Mouse (Mus musculus) forebrain, postnatal 0 days (tissue): ENCODE measurements around the gene Fam170b. TPM values are rescaled to one million over a fixed set of nuclear protein-coding genes. Genes with fewer than 3 reads are reported as not detected.
A peak's percentile ranks its signal among the peaks of the same experiment; 100 is the strongest.

ENCODE experiments used
- ATAC-seq: fragments of 200-750 bp; cut with Nextera tagmentation; 2 replicates; pipeline ENCODE4 v1.8.0; 2017; ENCODE audit warnings: mild to moderate bottlenecking, moderate library complexity
- DNase-seq: peaks from one replicate; pipeline ENCODE4 v3.0.0-alpha.2; 2015
- H3K27ac ChIP-seq: fragments of 300-500 bp; sonication (generic); 2 replicates; pipeline ENCODE4 v1.5.1; 2014; ENCODE audit warnings: low read depth, mild to moderate bottlenecking, antibody characterized with exemption, low read length, moderate library complexity, mixed read lengths
- H3K27me3 ChIP-seq: fragments of 300-500 bp; sonication (generic); 2 replicates; pipeline ENCODE4 v1.6.1; 2014; ENCODE audit warnings: mild to moderate bottlenecking, low read length, mixed read lengths; ENCODE audit not compliant: insufficient read depth
- H3K36me3 ChIP-seq: fragments of 300-500 bp; sonication (generic); 2 replicates; pipeline ENCODE4 v1.6.1; 2014; ENCODE audit warnings: mild to moderate bottlenecking, moderate library complexity; ENCODE audit not compliant: insufficient read depth
- H3K4me1 ChIP-seq: fragments of 300-500 bp; sonication (generic); 2 replicates; pipeline ENCODE4 v1.6.1; 2014; ENCODE audit warnings: antibody characterized with exemption; ENCODE audit not compliant: insufficient read depth
- H3K4me2 ChIP-seq: fragments of 300-500 bp; sonication (generic); 2 replicates; pipeline ENCODE4 v1.6.1; 2014; ENCODE audit warnings: low read depth, mild to moderate bottlenecking, moderate library complexity
- H3K4me3 ChIP-seq: fragments of 300-500 bp; sonication (generic); 2 replicates; pipeline ENCODE4 v1.5.1; 2014; ENCODE audit warnings: low read depth, low read length, mixed read lengths
- H3K9ac ChIP-seq: fragments of 300-500 bp; sonication (generic); 2 replicates; pipeline ENCODE4 v1.6.1; 2014; ENCODE audit warnings: mild to moderate bottlenecking
- H3K9me3 ChIP-seq: fragments of 300-500 bp; sonication (generic); 2 replicates; pipeline ENCODE4 v1.6.1; 2016; ENCODE audit warnings: low read length
- CTCF ChIP-seq: sonication (generic); IDR thresholded peaks from 2 replicates; pipeline ENCODE4 v1.5.1; 2016; ENCODE audit warnings: antibody characterized with exemption, control low read depth, low read depth
- WGBS: fragments of 180-500 bp; shearing (Covaris S2); extraction: QIAGEN DNeasy Blood & Tissue Kit; methylation state at CpG from one replicate; pipeline ENCODE4 v1.1.7; 2014; 5-methylcytosine and 5-hydroxymethylcytosine counted together
- polyA plus RNA-seq: library from polyadenylated mRNA; unstranded; fragments of >200 nt; fragmentation: Nextera tagmentation; extraction: Ambion mirVana; gene quantifications from 2 replicates; pipeline ENCODE4 v1.2.1, GENCODE M21; 2015
- total RNA-seq: library from RNA; depleted of rRNA; stranded (reverse); fragments of >200 nt; gene quantifications from 2 replicates; pipeline ENCODE4 v1.2.3, GENCODE M21; 2014

Gene Fam170b
- total and polyA plus RNA-seq, 2 experiments from 2014 or later = not detected

DNA sequence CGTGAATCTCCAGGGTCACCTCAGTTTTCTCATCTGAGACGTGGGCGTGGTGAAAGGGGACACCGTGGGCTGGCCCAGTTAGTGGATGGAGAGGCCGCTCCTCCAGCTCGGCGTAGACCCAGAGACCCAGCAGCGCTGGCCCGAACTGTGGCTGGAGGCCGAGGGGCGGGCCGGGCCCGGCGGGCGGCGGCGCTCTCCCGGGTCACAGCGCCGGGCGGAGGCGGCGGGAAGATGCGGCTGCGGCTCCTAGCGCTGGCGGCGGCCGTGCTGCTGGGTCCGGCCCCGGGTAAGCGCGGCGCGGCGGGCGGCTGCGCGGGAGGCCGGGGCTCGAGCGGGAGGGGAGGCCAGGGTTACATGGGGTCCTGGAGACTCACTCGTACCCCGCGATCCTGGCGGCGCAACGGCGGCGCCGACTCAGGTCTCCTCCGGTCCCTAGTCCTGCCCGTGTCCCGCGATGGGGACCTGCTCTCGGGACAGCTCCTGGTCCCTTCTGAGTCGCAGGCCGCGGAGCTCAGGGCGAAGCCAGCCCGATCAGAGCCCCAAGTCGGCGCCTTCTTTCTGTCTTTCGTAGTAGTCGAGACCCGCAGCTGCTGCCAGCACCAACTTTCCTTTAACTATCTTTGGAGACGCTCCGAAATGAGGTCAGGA, 23.0 kb downstream of the Fam170b start, which contains the start of gene Vstm4:
Gene Vstm4 (plus strand): TSS at position 76 of the 648 bp plus-strand sequence.
- Histone ChIP-seq H3K4me3 (peak within 1 kb of the TSS; percentile 41), H3K36me3 (no peaks in the 10 kb centered on the region), H3K27ac (no peak within 1 kb of the TSS), H3K27me3 (no peaks in the 10 kb centered on the region), H3K4me2 (peak within 1 kb of the TSS; percentile 88), H3K4me1 (no peaks in the 10 kb centered on the region), H3K9ac (peak within 1 kb of the TSS; percentile 50), H3K9me3 (no peaks in the 10 kb centered on the region)
- no peak for TF ChIP-seq CTCF
- peak; percentile 86 for ATAC-seq
- DNase-seq = peak; percentile 32
- 2% methylated on average over 53 of the region's 68 CpGs for WGBS

DNA sequence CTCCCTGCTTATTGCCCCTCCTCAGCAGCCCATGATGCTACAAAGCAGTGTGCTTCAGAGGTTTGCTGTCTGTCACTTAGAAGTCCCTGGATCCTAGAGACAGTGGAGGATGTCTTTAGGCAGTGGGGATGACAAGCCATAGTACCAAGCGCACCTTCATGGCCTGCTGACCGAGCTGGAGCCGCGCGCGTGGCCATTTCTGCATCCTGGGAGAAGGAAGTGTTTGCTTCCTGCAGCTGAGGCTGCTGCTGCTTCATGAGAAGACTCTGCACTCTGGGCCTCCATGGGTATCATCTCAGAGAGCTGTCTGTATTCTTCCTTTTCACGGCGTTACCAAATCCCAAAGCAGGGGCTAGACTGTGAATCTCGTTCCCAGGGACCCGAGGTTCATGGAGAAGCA, 24.6 kb downstream of the Fam170b start:
- no peak for TF ChIP-seq CTCF
- no peaks in the 10 kb centered on the region for H3K36me3 ChIP-seq
- H3K4me2 ChIP-seq = no peak overlapping the region
- no peaks in the 10 kb centered on the region for H3K9me3 ChIP-seq
- no peak overlapping the region for H3K9ac ChIP-seq
- no peaks in the 10 kb centered on the region for H3K27me3 ChIP-seq
- H3K4me1 ChIP-seq = no peaks in the 10 kb centered on the region
- no peak overlapping the region for H3K4me3 ChIP-seq
- WGBS = 92% methylated on average over 10 of the region's 10 CpGs
- DNase-seq (no peak), ATAC-seq (no peak)
- H3K27ac ChIP-seq = no peak overlapping the region

DNA sequence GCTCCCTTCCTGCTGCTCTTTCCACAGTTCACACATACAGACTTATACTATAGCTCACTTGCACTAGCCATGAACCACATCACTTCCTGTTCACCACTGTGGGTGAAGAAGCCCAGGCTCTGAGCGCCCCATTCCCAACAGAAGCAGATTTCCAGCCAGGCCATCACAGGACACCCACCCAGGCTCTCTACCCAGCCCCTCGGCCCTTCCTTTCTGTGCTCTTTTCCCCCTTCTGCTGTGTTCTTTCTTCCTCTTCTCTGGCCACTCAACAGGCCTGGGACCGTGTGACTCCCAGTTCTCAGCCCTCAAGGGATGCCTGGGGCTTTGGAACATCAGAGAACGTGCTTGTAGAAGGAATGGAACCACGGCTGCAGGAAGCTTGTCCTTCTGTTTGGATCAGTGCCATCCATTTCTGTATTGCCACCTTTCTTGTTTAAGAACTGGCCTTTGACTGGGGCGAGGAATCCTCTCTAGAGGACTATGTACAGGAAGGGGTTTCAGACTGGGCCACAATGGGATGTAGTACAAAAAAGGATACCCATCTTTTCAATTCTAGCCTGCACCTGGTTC, 25.3 kb downstream of the Fam170b start:
- no peak overlapping the region for H3K4me2 ChIP-seq
- 73% methylated on average over 6 of the region's 6 CpGs for WGBS
- no peaks in the 10 kb centered on the region for H3K36me3 ChIP-seq
- H3K9ac ChIP-seq = no peak overlapping the region
- ATAC-seq (no peak), DNase-seq (no peak)
- H3K27me3 ChIP-seq = no peaks in the 10 kb centered on the region
- H3K4me3 ChIP-seq = no peak overlapping the region
- H3K27ac ChIP-seq = no peak overlapping the region
- no peaks in the 10 kb centered on the region for H3K9me3 ChIP-seq
- no peaks in the 10 kb centered on the region for H3K4me1 ChIP-seq
- TF ChIP-seq CTCF = no peak

DNA sequence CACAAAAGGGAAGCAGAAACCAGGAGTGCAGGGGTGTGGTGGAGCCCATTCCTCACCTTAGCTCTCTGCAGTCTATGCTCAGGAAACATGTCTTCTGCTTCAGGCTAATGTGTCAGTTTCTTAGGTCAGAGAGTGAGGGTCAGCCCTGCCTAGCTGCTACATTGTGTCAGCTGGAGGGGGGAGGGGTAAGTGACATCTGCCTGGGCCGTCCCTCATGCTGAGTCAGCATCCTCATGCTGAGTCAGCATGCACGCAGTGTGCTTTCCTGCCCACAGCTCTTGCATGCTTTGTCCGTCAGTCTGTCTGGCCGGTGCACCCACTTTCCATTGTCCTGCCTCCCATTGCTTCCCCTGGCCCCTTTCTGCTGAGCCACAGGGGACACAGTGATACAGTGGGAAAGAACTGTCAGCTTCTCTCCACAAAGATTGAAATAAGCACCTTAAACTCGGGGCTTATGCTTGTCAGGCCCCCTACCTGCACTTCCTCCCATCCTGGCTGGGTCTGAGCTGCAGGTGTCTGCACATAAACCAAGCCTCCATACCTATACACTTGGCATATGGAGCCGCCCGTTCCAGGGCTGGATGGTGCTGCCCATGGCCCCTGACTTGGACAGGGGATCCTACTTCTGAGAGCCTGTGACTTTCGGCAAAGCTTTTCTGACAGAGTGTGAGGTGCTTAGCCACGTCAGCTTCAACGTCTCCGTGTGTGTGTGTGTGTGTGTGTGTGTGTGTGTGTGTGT, 26.2 kb downstream of the Fam170b start:
- Histone ChIP-seq H3K27ac (no peak overlapping the region), H3K4me1 (no peaks in the 10 kb centered on the region), H3K4me3 (no peak overlapping the region), H3K4me2 (no peak overlapping the region), H3K27me3 (no peaks in the 10 kb centered on the region), H3K9ac (no peak overlapping the region), H3K36me3 (no peaks in the 10 kb centered on the region), H3K9me3 (no peaks in the 10 kb centered on the region)
- no peak for TF ChIP-seq CTCF
- 67% methylated on average over 11 of the region's 11 CpGs for WGBS
- no peak for DNase-seq
- no peak for ATAC-seq

DNA sequence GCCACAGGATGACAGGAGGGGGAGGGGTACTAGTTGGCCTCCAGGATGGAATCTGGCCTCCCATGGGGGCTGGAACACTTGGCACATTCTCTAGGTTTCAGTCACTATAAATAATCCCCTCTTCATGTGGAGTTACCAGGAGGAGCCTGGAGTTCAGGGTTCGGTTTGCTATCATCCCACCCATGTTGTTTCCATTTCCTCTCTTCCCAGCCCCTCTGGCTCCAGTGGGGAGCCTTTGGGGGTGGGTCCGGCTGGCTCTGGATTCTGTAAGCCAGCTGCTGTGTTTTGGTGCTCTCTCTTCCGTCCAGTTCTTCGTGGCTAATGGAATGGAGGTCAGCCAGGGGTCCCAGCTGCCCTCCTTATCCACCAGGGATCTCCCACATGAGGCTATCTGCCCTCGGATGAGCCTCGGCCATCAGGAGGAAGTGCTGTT, 27.4 kb downstream of the Fam170b start:
- no peak overlapping the region for H3K4me2 ChIP-seq
- DNase-seq (no peak), ATAC-seq (no peak)
- no peak overlapping the region for H3K9ac ChIP-seq
- TF ChIP-seq CTCF = no peak
- no peaks in the 10 kb centered on the region for H3K4me1 ChIP-seq
- no peak overlapping the region for H3K27ac ChIP-seq
- WGBS = 40% methylated on average over 6 of the region's 6 CpGs
- no peak overlapping the region for H3K4me3 ChIP-seq
- H3K27me3 ChIP-seq = no peaks in the 10 kb centered on the region
- H3K36me3 ChIP-seq = no peaks in the 10 kb centered on the region
- no peaks in the 10 kb centered on the region for H3K9me3 ChIP-seq

DNA sequence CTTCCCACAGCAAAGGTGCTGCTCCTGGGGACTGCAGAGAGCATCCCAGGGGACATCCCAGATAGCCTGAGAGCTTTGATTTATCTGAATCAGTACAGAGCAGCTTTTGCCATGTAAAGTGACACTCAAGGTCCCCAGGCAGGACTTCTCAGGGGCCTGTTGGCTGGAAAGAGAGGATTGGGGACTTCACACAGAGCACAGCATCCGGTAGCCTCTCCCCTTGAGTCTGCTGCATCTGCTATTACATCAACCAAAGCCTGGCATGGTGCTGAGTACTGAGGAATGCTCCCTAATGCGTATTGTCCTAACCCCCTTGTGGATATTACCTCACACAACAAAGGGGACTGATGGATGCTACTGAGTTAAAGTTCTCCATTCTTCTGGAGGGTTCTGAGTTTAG, 27.9 kb downstream of the Fam170b start:
- no peak for TF ChIP-seq CTCF
- Histone ChIP-seq H3K4me1 (no peaks in the 10 kb centered on the region), H3K4me2 (no peak overlapping the region), H3K36me3 (no peaks in the 10 kb centered on the region), H3K27me3 (no peaks in the 10 kb centered on the region), H3K9ac (no peak overlapping the region), H3K9me3 (no peaks in the 10 kb centered on the region), H3K27ac (no peak overlapping the region), H3K4me3 (no peak overlapping the region)
- no peak for ATAC-seq
- WGBS = 32% methylated on average over 2 of the region's 2 CpGs
- no peak for DNase-seq

DNA sequence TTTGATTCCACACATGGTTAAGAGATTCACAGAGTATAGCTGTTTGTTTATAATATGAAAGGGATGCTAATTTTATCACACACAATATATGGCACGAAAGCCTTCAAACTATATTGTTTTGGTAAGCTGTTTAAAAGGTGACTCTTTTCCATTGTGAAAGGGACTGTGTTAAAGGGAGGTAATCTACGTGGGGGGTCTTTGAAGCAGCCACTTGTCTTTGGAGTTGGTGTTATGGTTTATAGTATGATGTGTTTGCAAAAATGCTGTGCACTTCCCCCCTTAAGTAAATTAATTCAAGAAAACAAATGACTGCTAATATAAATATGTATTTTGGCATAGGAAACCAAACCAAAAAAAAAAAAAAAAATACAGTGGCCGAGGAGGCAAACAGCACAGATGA, 31.6 kb downstream of the Fam170b start:
- no peaks in the 10 kb centered on the region for H3K4me1 ChIP-seq
- H3K27ac ChIP-seq = no peak overlapping the region
- no peak for ATAC-seq
- 76% methylated on average over 3 of the region's 3 CpGs for WGBS
- no peak for TF ChIP-seq CTCF
- no peak overlapping the region for H3K4me2 ChIP-seq
- no peak overlapping the region for H3K9ac ChIP-seq
- no peak overlapping the region for H3K4me3 ChIP-seq
- no peaks in the 10 kb centered on the region for H3K36me3 ChIP-seq
- H3K9me3 ChIP-seq = no peaks in the 10 kb centered on the region
- DNase-seq = no peak
- H3K27me3 ChIP-seq = no peaks in the 10 kb centered on the region
